Mouse (Mus musculus): ENCODE measurements around the gene Arhgef10l.

Arhgef10l gene

GRCm38 (mm10) chr4:140693513-140693912, 27.7 kb upstream of the Arhgef10l start:
- DNase-seq (ENCODE audit: low spot score) = no peak

GRCm38 (mm10) chr4:140691481-140691880, 25.7 kb upstream of the Arhgef10l start:
- no peak for DNase-seq (ENCODE audit: low spot score)

- DNase-seq (ENCODE audit: low spot score) = no peak
Observed at GRCm38 (mm10) chr4:140689873-140690655, 24.3 kb upstream of the Arhgef10l start.

GRCm38 (mm10) chr4:140688826-140689425, 23.1 kb upstream of the Arhgef10l start:
- DNase-seq (ENCODE audit: low spot score) = no peak

GRCm38 (mm10) chr4:140688044-140688825, 22.4 kb upstream of the Arhgef10l start:
- no peak for DNase-seq (ENCODE audit: low spot score)

- DNase-seq (ENCODE audit: low spot score) = no peak
Observed at GRCm38 (mm10) chr4:140684881-140685303, 19.1 kb upstream of the Arhgef10l start.

- no peak for DNase-seq (ENCODE audit: low spot score)
Observed at GRCm38 (mm10) chr4:140684141-140684871, 18.5 kb upstream of the Arhgef10l start.

- DNase-seq (ENCODE audit: low spot score) = no peak
Observed at GRCm38 (mm10) chr4:140683608-140684007, 17.8 kb upstream of the Arhgef10l start.

- no peak for DNase-seq (ENCODE audit: low spot score)
Observed at GRCm38 (mm10) chr4:140680731-140681397, 15.1 kb upstream of the Arhgef10l start.

GRCm38 (mm10) chr4:140679723-140680380, 14.0 kb upstream of the Arhgef10l start:
- DNase-seq (ENCODE audit: low spot score) = peak; percentile 87

- DNase-seq (ENCODE audit: low spot score) = no peak
Observed at GRCm38 (mm10) chr4:140679038-140679437, 13.2 kb upstream of the Arhgef10l start.

- DNase-seq (ENCODE audit: low spot score) = peak; percentile 91
Observed at GRCm38 (mm10) chr4:140674345-140674926, 8.6 kb upstream of the Arhgef10l start.

GRCm38 (mm10) chr4:140673527-140674264, 7.9 kb upstream of the Arhgef10l start:
- no peak for DNase-seq (ENCODE audit: low spot score)

GRCm38 (mm10) chr4:140667802-140668201, 2.0 kb upstream of the Arhgef10l start:
- no peak for DNase-seq (ENCODE audit: low spot score)

- DNase-seq (ENCODE audit: low spot score) = no peak
Observed at GRCm38 (mm10) chr4:140665053-140665452, 759 bp downstream of the Arhgef10l start.

GRCm38 (mm10) chr4:140662882-140663585, 2.8 kb downstream of the Arhgef10l start:
- no peak for DNase-seq (ENCODE audit: low spot score)

GRCm38 (mm10) chr4:140662453-140662852, 3.4 kb downstream of the Arhgef10l start:
- no peak for DNase-seq (ENCODE audit: low spot score)

- DNase-seq (ENCODE audit: low spot score) = no peak
Observed at GRCm38 (mm10) chr4:140661406-140662022, 4.3 kb downstream of the Arhgef10l start.

All from urinary bladder, postnatal 14 days (tissue).